ENCODE assay signal across 9 mouse cellular contexts in the genomic region with DNA sequence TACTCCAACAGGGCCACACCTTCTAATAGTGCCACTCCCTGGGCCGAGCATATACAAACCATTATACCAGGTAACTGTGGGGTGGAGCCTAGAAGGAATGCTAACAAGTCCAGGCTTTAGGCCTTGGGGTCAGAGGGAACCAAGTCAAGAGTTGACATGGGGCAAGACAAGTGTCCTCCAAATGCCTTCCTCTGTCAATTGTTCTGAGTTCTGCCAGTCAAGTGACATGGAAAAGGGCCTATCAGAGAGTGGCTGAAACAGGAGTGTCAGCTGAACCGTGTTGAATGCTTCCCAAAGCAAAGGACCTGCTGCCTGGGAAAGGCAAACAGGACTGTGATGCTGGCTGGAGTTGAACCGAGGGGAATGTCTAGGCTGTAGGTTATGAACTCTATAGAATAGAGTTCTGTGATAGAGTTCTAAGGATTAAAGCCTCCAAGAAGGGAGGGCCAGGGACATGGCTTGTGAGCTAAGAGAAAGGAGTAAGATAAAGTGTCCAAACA. TPM values are rescaled to one million over a fixed set of nuclear protein-coding genes. Genes with fewer than 3 reads are reported as not detected.
A peak's percentile ranks its signal among the peaks of the same experiment; 100 is the strongest.
DNase-seq lines count a peak whose midpoint lies in the region; ATAC-seq and TF ChIP-seq lines count a peak whose summit lies in the region.
"Had no signal": no experiment of that assay in that cellular context is flagged by ENCODE, and none has a peak within 500 bp of the region (broad histone marks: within the 10 kb centered on the region; RNA-seq: fewer than 3 reads in every experiment).

No protein-coding gene starts in this region.

- peaks cover 27% of the 10 kb centered on the region for H3K4me1 ChIP-seq in forebrain, embryonic 10.5 days
- peaks cover 6% of the 10 kb centered on the region for H3K4me1 ChIP-seq in forebrain, embryonic 16.5 days (replicated peaks; ENCODE audit: control insufficient read depth, insufficient read depth, low read length)
- H3K4me1 ChIP-seq in lung, adult 2 months (ENCODE audit: control insufficient read depth, insufficient read depth, low read length) = no peaks in the 10 kb centered on the region
- peaks cover 16% of the 10 kb centered on the region for H3K4me1 ChIP-seq in limb, embryonic 10.5 days

- 87% methylated on average over 3 of the region's 3 CpGs for WGBS in forebrain, embryonic 10.5 days
- 82% methylated on average over 3 of the region's 3 CpGs for WGBS in forebrain, embryonic 16.5 days
- 78% methylated on average over 3 of the region's 3 CpGs for WGBS in lung, adult 2 months
- 85% methylated on average over 3 of the region's 3 CpGs for WGBS in limb, embryonic 10.5 days

- H3K4me3 ChIP-seq in forebrain, embryonic 10.5 days = no peak overlapping the region
- H3K4me3 ChIP-seq in forebrain, embryonic 16.5 days (replicated peaks; ENCODE audit: low read length) = no peak overlapping the region
- H3K4me3 ChIP-seq in lung, adult 2 months (replicated peaks; ENCODE audit: extremely low read depth, low read depth, low read length) = no peak overlapping the region
- H3K4me3 ChIP-seq in limb, embryonic 10.5 days = no peak overlapping the region

- no peak for TF ChIP-seq CTCF in lung, adult 2 months (IDR thresholded peaks at IDR 0.05; ENCODE audit: insufficient read depth, low read length)

- H3K9me3 ChIP-seq in forebrain, embryonic 10.5 days = no peaks in the 10 kb centered on the region
- no peaks in the 10 kb centered on the region for H3K9me3 ChIP-seq in forebrain, embryonic 16.5 days (ENCODE audit: control insufficient read depth, low read length)
- H3K9me3 ChIP-seq in limb, embryonic 10.5 days (replicated peaks) = no peaks in the 10 kb centered on the region

- TF ChIP-seq POLR2A in lung, adult 2 months (IDR thresholded peaks at IDR 0.05; ENCODE audit: borderline replicate concordance, extremely low read depth, low read depth, low read length) = no peak

- DNase-seq in forebrain, embryonic 10.5 days (ENCODE audit: extremely low spot score, low spot score) = no peak
- DNase-seq in lung, adult 18-20 months = peak; percentile 33 to 51
- no peak for DNase-seq in lung, adult 2 months
- DNase-seq in limb, embryonic 10.5 days (ENCODE audit: low spot score) = no peak
- DNase-seq in naive thymus-derived CD4-positive, alpha-beta T cell, adult 2 months (ENCODE audit: low read depth) = peak; percentile 25
- DNase-seq in layer of hippocampus, postnatal 25 days (ENCODE audit: extremely low spot score in 1 of 2, low spot score in 1 of 2) = no peak

- no peak overlapping the region for H3K9ac ChIP-seq in forebrain, embryonic 16.5 days (replicated peaks; ENCODE audit: low read depth, low read length)

- no peaks in the 10 kb centered on the region for H3K36me3 ChIP-seq in forebrain, embryonic 10.5 days (replicated peaks)
- no peaks in the 10 kb centered on the region for H3K36me3 ChIP-seq in forebrain, embryonic 16.5 days (ENCODE audit: control insufficient read depth, insufficient read depth)
- no peaks in the 10 kb centered on the region for H3K36me3 ChIP-seq in limb, embryonic 10.5 days

- peak overlapping the region; percentile 85 for H3K27ac ChIP-seq in forebrain, embryonic 10.5 days
- H3K27ac ChIP-seq in forebrain, embryonic 16.5 days (ENCODE audit: low read length) = no peak overlapping the region
- peak overlapping the region; percentile 87 for H3K27ac ChIP-seq in limb, embryonic 10.5 days

- peaks cover 65% of the 10 kb centered on the region for H3K27me3 ChIP-seq in forebrain, embryonic 10.5 days (ENCODE audit: poor library complexity, severe bottlenecking)
- H3K27me3 ChIP-seq in forebrain, embryonic 16.5 days (replicated peaks; ENCODE audit: control insufficient read depth, insufficient read depth, low read length) = peaks cover 12% of the 10 kb centered on the region
- peaks cover 16% of the 10 kb centered on the region for H3K27me3 ChIP-seq in limb, embryonic 10.5 days (ENCODE audit: low read depth, poor library complexity, severe bottlenecking)

- no peak overlapping the region for H3K4me2 ChIP-seq in forebrain, embryonic 16.5 days (ENCODE audit: low read length)

- no peak for ATAC-seq in forebrain, embryonic 16.5 days
- no peak for ATAC-seq in erythroid progenitor cell, adult 5-6 weeks (replicated peaks; ENCODE audit: low FRiP score, poor library complexity, severe bottlenecking)

RNA-seq across cellular contexts. Expression of gene Mmel1, which starts 5.9 kb away (rescaled TPM):
- 0.09 and 0.14 TPM in 2 replicates for polyA plus RNA-seq in forebrain, embryonic 10.5 days (2016; fragmentation: Nextera tagmentation; extraction: Ambion mirVana)
- polyA plus RNA-seq in forebrain, embryonic 16.5 days (2015; fragmentation: Nextera tagmentation; extraction: Ambion mirVana) = 0.11 and 0.21 TPM in 2 replicates
- polyA plus RNA-seq in lung, adult 2 months (2012; rRNA removed) = 0.09 and 0.12 TPM in 2 replicates
- polyA plus RNA-seq in limb, embryonic 10.5 days (2016; fragmentation: Nextera tagmentation; extraction: Ambion mirVana) = 0.15 TPM in 1 of 2 replicates, not detected in the other
- 1 to 10 TPM in 1 of 2 experiments, under 1 TPM in 1; 0.32 to 1.0 TPM for total RNA-seq in layer of hippocampus, postnatal 25 days (2021)
- 5.9 and 10.1 TPM in 2 replicates for total RNA-seq in erythroid progenitor cell, adult 5-6 weeks (2015; ENCODE audit: low replicate concordance)
- 6.4 and 14.4 TPM in 2 replicates for total RNA-seq in erythroid progenitor cell, adult 5-6 weeks (2017; ENCODE audit: low replicate concordance)

RNA-seq across cellular contexts. Expression of gene Ttc34, which starts 26.2 kb away (rescaled TPM):
- 0.58 and 0.61 TPM in 2 replicates for polyA plus RNA-seq in forebrain, embryonic 10.5 days (2016; fragmentation: Nextera tagmentation; extraction: Ambion mirVana)
- 1.7 and 2.1 TPM in 2 replicates for polyA plus RNA-seq in forebrain, embryonic 16.5 days (2015; fragmentation: Nextera tagmentation; extraction: Ambion mirVana)
- polyA plus RNA-seq in lung, adult 2 months (2012; rRNA removed) = 4.8 and 5.1 TPM in 2 replicates
- polyA plus RNA-seq in limb, embryonic 10.5 days (2016; fragmentation: Nextera tagmentation; extraction: Ambion mirVana) = 0.41 and 0.46 TPM in 2 replicates
- total RNA-seq in layer of hippocampus, postnatal 25 days (2021) = 1 to 10 TPM; 3.3 to 3.4 TPM
- not detected in 2 replicates for total RNA-seq in erythroid progenitor cell, adult 5-6 weeks (2015; ENCODE audit: low replicate concordance)
- total RNA-seq in erythroid progenitor cell, adult 5-6 weeks (2017; ENCODE audit: low replicate concordance) = not detected in 2 replicates
- total RNA-seq: gastrocnemius, postnatal 10 days had no signal

RNA-seq across cellular contexts. Expression of gene Fam213b, which starts 35.4 kb away (rescaled TPM):
- 36.1 and 36.3 TPM in 2 replicates for polyA plus RNA-seq in forebrain, embryonic 10.5 days (2016; fragmentation: Nextera tagmentation; extraction: Ambion mirVana)
- 32.4 and 42.0 TPM in 2 replicates for polyA plus RNA-seq in forebrain, embryonic 16.5 days (2015; fragmentation: Nextera tagmentation; extraction: Ambion mirVana)
- 8.9 and 14.8 TPM in 2 replicates for polyA plus RNA-seq in lung, adult 2 months (2012; rRNA removed)
- polyA plus RNA-seq in limb, embryonic 10.5 days (2016; fragmentation: Nextera tagmentation; extraction: Ambion mirVana) = 34.9 and 42.7 TPM in 2 replicates
- 10 to 100 TPM; 40.9 to 51.7 TPM for total RNA-seq in layer of hippocampus, postnatal 25 days (2021)
- total RNA-seq in erythroid progenitor cell, adult 5-6 weeks (2015; ENCODE audit: low replicate concordance) = 2.5 and 13.7 TPM in 2 replicates
- total RNA-seq in erythroid progenitor cell, adult 5-6 weeks (2017; ENCODE audit: low replicate concordance) = 6.1 and 13.0 TPM in 2 replicates

Comparison
In these comparisons a context has a peak if more than half of its experiments do, and no peak if none do; other contexts are left out.
1. DNase-seq: peak in lung, adult 18-20 months (2 of 2) and naive thymus-derived CD4-positive, alpha-beta T cell, adult 2 months (single experiment); none in forebrain, embryonic 10.5 days (single experiment), lung, adult 2 months (single experiment), limb, embryonic 10.5 days (single experiment) and layer of hippocampus, postnatal 25 days (0 of 2).